Mouse (Mus musculus): ENCODE results near the gene Ogfod2.
A peak's percentile ranks its signal among the peaks of the same experiment; 100 is the strongest.

Gene Ogfod2

DNA sequence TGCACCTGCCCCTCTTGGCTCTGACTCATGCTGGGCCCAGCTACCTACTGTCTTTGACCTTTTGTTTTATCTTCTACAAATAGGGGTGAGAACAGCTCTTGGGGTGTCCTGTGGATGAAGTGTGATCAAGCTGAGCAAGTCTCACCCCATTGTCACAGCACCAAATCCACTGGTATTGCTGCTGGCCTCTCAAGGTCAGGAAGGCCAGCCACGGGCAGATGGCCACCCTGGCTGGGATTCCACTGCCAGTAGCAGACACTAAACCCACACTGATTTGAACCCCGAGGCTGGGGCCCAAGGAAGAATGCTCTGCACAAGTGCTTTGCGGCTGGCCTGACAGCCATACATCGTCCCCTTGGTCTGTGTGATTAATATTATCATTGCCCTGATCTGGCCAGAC, 46.2 kb downstream of the Ogfod2 start:
- DNase-seq, result peak; percentile 58

DNA sequence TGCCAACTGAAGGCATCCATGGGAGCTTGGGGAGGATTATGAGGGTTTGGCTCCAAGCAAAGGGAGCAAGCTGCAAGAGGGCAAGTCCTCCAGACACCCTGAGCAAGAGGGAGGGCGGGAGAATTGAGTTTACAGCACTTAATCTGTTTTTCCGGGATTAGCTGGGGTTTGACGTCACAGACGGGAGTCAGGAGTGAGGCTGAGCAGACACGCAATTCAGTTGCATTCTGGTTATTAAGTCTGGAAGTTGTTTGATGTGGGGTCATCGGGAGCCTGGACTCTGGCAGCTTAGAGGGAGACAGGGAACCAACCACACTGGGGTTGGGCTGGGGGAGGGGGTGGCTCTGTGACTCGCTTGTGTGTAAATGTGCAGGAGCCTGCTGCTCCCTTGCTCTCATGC, 47.4 kb downstream of the Ogfod2 start:
- no peak for DNase-seq

DNA sequence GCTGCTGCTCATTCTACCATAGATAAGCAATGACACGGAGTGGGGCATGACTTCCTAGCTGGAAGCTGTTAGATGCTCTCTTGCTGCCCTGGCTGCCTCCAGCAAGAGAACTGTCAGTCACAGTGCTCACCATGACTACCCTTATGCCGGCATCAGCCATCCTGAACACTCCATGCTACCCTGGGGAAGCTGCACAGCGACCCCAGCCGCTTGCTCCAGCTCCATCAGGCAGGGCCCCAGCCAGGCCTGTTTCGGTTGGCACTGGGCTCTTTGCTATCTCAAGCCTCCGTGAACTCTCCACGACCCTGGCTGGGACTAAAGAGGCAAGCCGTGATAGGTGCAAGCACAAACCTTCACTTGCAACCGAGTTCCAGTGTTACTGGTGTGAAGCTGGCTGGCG, 49.7 kb downstream of the Ogfod2 start:
- no peak for DNase-seq

DNA sequence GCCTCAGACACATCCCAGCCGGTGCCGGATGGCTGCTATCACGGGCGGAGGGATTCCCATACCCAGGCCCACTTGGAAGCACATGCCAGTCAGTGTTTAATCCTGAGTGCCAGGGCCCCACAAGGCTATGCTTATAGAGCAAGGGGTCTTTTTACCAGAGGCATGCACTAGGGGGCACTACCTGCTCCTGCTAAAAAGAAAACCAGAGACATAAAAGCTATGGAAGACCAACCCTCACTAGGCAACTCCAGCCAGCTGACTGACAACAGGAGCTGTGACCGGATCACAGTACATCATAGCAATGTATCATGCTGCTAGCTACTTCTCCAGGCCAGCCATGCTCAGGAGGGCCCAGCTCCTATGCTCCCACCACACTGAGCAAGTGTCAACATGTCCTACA, 50.5 kb downstream of the Ogfod2 start:
- DNase-seq, result peak; percentile 85

DNA sequence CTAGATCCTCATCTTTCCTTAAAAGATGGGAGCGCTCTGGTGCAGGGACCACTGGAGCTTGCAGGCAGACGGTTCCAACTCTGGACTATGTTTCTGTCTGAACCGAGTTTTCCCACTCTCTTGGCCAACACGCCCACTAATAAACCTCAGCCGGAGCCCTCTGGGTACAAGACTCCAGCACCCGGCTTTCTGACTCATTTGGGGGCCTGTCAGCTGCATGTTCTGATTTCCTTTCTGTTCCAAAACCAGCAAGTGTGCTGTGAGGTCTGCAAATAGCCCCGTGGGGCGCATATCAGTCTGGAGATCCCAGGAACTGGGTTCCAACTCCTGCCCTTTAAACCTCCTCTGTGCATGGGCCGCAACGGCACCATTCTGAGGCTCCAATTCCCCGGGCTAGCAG, 51.3 kb downstream of the Ogfod2 start:
- DNase-seq, result no peak

Data from cerebellum, adult 9-10 months (tissue).